Mouse (Mus musculus): Measurements from ENCODE around the gene Pdlim3.
"Not testable (repeated sequence)": the region's sequence is repeated elsewhere in the genome, so short reads cannot be mapped to it uniquely, and the experiment has no call there.

Pdlim3 gene

DNA sequence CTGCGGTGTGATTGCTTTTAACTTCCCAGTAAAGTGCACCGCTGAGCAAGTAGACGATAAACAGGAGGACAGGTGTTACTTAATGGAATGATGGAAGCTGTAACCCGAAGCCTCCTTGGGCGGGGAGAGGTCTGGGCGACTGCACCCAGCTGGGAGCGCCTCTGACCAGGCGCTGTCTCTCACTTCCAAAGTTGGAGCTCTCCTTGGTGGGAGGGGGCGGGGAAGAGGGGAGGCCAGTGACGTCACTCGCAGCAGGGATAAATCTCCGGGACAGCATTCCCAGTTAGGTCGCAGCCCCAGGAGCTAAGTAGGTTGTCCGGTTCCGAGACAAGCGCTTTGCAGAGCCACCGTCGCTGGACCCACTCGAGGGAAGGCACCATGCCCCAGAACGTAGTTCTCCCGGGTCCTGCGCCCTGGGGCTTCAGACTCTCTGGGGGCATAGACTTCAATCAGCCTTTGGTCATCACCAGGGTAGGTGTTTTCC lies at the start of gene Pdlim3:
TSS of gene Pdlim3 (plus strand) at position 260 of the 484 bp plus-strand sequence.
- peak; percentile 63 for DNase-seq (ENCODE audit: low spot score)

- peak; percentile 12 for DNase-seq (ENCODE audit: low spot score)
Observed at GRCm38 (mm10) chr8:45843306-45843705, 42.0 kb upstream of the Pdlim3 start.

DNA sequence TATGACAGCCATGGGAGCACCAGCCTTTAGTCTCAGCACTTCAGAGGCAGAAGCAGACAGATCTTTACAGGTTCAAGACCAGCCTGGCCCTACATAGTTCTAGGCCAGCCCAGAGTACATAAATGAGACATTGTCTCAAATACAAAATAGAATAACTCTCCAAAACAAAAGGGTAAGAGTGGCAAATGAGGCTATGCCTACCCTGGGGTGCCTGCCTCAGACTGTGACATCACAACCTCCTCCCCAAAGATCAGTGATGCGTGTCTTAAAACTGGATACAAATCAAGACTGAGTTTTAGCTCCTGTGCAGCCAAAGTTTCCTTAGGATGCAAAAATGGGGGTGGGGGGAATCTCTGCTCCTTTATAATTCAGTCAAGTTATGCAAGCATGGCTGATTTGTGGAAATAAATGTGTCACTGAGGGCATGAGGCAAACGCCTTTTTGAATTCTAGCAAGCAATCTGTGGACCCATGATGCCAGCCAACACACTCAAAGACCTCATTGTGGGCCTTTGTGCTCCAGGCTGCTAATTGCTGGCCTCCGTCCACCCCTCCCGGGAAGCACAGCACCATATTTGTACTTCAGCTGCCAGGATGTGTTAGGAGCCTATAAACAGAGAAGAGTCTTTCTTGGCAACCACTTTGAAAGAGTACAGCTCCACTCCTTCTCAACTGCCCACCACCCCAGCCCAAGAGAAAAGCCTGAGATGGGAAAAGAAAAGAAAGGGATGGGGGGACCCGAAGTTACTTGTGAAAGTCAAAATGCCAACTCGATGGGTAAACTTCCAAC lies 41.0 kb upstream of the Pdlim3 start:
- peak; percentile 54 for DNase-seq (ENCODE audit: low spot score)

- peak; percentile 13 for DNase-seq (ENCODE audit: low spot score)
Observed at GRCm38 (mm10) chr8:45844911-45845481, 40.3 kb upstream of the Pdlim3 start.

GRCm38 (mm10) chr8:45845906-45846305 lies 39.4 kb upstream of the Pdlim3 start:
- no peak for DNase-seq (ENCODE audit: low spot score)

- no peak for DNase-seq (ENCODE audit: low spot score)
Observed at GRCm38 (mm10) chr8:45855118-45855517, 30.1 kb upstream of the Pdlim3 start.

GRCm38 (mm10) chr8:45857734-45858133 lies 27.5 kb upstream of the Pdlim3 start:
- no peak for DNase-seq (ENCODE audit: low spot score)

- DNase-seq (ENCODE audit: low spot score), result no peak
Observed at GRCm38 (mm10) chr8:45858391-45858790, 26.9 kb upstream of the Pdlim3 start.

DNA sequence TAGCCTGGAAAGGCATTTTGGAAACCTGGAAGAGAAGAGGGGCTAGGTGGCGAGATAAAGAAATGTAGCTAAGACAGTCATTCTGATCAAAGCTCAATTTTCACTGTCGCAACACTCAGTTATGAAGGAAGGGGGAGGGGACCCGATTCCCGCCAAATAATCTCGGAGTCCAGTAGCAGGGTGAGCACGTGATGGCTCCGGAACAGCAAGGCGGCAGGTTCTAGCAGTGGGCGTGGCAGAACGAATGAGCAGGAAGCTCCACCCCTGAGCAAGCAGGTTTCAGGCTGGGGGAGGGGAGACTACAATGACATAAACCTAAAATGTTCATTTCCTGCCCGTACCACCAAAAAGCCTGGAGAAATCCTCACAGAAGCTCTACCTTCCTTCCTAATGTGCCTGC lies 13.7 kb upstream of the Pdlim3 start:
- not testable (repeated sequence) for DNase-seq (ENCODE audit: low spot score)

GRCm38 (mm10) chr8:45872077-45872476 lies 13.2 kb upstream of the Pdlim3 start:
- DNase-seq (ENCODE audit: low spot score), result no peak

GRCm38 (mm10) chr8:45874945-45875626 lies 10.2 kb upstream of the Pdlim3 start:
- peak; percentile 48 for DNase-seq (ENCODE audit: low spot score)

DNA sequence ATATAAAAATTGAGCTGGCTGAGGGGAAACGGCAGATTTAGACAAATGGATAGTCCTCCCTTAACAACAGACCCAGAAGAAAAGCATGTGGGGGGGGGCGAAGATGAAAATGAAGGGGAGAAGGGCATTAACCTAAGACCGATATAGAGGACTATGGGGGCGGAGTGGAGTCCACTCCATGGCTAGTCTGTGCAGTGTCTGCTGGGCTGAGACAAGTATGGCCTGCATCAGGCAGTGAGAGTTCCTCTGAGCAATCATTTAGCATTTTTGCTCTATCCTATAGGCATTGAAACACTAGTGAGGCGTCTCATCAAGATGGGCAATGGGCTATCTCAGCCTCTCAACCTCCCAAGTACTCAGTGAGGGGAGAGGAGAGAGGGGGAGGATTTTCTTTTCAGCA lies 8.9 kb upstream of the Pdlim3 start:
- DNase-seq (ENCODE audit: low spot score), result no peak

DNA sequence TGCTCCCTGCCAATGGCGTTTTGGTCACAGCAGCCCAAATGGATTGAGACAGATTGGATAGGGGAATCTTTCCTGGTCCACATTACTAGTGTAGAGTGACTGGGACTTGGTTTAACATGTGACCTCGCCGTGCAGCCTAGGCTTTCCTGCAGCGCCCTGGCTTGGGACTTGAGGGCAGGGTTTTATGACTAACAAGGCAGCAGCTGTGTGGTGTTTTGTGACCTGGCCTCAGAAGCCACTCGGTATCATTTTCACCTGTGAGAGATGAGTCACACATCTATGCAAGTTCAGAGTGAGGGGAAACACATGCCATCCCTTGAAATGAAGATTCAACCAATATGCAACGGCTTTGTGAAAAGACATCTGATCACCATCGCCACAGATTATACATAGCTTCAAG lies 7.6 kb upstream of the Pdlim3 start:
- no peak for DNase-seq (ENCODE audit: low spot score)

DNA sequence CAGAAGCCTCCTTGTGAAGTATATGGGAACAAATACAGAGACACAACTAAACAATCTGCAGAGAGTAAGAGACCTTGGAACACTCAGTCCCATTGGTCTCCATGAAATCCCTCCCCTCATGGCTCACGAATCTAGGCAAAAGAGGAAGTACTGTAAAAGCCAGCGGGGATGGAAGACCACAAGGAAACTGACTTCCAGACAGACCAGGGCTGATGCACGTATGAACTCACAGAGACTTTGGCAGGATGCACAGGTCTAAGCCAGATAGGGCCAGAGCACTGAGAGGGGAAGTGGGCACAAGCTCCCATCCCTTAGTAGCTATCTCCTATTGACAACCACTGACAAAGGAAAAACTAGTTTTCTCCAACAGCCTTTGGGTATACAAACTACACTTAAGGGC lies 4.8 kb upstream of the Pdlim3 start:
- DNase-seq (ENCODE audit: low spot score), result no peak

DNA sequence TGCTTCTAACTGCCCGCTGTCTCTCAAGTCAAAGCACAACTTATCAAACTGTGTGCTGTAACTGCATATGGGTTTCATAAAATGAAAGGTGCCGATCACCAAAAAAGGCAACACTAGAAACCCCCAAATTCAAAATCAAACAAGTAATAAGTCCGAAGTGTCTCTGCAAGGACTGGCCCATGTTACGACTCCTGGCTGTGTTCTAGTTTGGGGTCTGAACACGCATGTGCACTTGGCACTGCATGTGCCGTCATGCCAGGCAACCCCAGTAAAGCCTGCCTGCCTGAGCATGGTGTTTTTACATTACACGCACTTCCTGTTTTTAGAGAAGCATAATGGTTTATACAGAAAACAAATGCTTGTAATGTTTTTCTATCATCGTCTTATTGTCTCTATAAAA lies 3.5 kb upstream of the Pdlim3 start:
- no peak for DNase-seq (ENCODE audit: low spot score)

GRCm38 (mm10) chr8:45883793-45884192 lies 1.5 kb upstream of the Pdlim3 start:
- DNase-seq (ENCODE audit: low spot score), result no peak

- peak; percentile 22 for DNase-seq (ENCODE audit: low spot score)
Observed at GRCm38 (mm10) chr8:45884552-45884951, 709 bp upstream of the Pdlim3 start.

- peak; percentile 27 for DNase-seq (ENCODE audit: low spot score)
Observed at GRCm38 (mm10) chr8:45885775-45886174, 514 bp downstream of the Pdlim3 start.

DNA sequence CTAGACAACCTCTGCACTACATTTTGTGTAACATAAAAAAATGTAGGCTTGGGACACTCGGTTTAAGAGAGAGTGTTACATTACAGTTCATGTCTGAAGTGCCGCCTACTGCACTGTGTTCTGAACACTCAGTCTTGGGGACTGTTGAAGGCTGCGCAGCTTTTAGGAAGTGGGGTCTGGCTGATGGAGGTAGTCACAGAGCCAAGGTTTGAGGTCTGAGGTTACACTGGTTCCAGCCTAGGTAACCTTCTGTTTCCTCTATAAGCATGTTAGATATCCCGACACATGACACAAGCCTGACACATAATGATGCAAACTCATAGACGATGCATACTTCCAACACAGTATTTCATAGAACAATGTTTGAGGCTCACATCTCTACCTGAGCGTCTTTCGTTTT lies 4.5 kb downstream of the Pdlim3 start:
- DNase-seq (ENCODE audit: low spot score), result no peak

GRCm38 (mm10) chr8:45896590-45896989 lies 11.3 kb downstream of the Pdlim3 start:
- DNase-seq (ENCODE audit: low spot score), result no peak

DNA sequence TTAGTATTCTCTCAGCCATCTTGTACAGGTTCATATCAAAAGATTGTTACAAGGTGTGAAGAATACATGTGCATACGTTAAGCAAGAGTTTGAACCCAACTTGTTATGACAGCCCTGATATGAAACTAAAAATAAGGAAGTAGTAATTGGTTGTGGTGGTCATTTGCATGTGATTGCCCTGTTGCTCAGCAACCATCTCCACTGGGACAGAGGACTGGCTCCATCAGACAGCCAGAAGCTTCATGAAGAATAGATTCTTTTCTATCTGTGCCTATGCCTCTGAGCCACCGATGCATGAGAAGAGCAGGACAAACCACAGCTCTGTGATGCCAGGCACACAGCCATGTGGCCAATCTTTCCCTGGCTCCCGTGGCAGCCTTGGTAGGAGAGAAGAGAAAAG lies 14.5 kb downstream of the Pdlim3 start:
- DNase-seq (ENCODE audit: low spot score), result no peak

- DNase-seq (ENCODE audit: low spot score), result no peak
Observed at GRCm38 (mm10) chr8:45901626-45902025, 16.4 kb downstream of the Pdlim3 start.

GRCm38 (mm10) chr8:45903659-45904058 lies 18.4 kb downstream of the Pdlim3 start:
- DNase-seq (ENCODE audit: low spot score), result no peak
